Mouse (Mus musculus) embryonic fibroblast, embryonic 13.5 days (primary cell): ENCODE results near the gene Mrgprd.

ENCODE experiments used
- CTCF ChIP-seq: IDR thresholded peaks from 2 replicates; pipeline ENCODE4 v1.5.1; 2011; ENCODE audit warnings: mild to moderate bottlenecking, control low read depth, low read length, moderate library complexity, borderline replicate concordance; ENCODE audit not compliant: insufficient read depth
- POLR2A ChIP-seq: IDR thresholded peaks from 2 replicates; pipeline ENCODE4 v1.6.1; 2011; ENCODE audit warnings: low read depth, mild to moderate bottlenecking, control low read depth, low read length, moderate library complexity

DNA sequence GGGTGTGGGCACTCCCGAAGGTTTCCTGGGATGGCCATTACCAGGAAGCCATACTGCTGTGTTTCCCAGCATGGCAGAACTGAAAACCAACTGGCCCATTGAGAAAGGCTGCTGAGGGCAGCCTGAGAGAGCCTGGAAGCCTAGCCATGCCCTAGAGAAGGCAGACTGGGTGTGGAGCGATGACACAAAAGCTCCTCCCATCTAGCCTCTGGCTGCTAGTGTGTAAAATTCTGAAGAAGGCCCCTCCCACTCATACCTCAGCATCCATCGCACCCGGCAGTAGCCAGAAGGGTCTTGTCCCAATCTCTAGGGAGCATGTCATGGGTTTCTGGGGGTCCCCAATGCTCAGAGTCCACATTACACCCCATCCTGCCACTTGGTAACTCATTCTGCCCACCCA, 33.2 kb upstream of the Mrgprd start:
- no peak for TF ChIP-seq CTCF
- TF ChIP-seq POLR2A = no peak
